Mouse (Mus musculus): Measurements from ENCODE around the gene Vmn1r194.
"Not testable (repeated sequence)": the region's sequence is repeated elsewhere in the genome, so short reads cannot be mapped to it uniquely, and the experiment has no call there.

The Vmn1r194 gene

GRCm38 (mm10) chr13:22243915-22244314, at the start of gene Vmn1r194:
TSS of gene Vmn1r194 (plus strand) at chr13:22244215.
- DNase-seq (ENCODE audit: low spot score in 2 of 2) = no peak

- not testable (repeated sequence) for DNase-seq (ENCODE audit: low spot score in 2 of 2)
Measured at GRCm38 (mm10) chr13:22223060-22223459, 21.0 kb upstream of the Vmn1r194 start, which contains the start of gene Vmn1r193. TSS of gene Vmn1r193 (minus strand) at chr13:22223160.

- not testable (repeated sequence) for DNase-seq (ENCODE audit: low spot score in 2 of 2)
Measured at GRCm38 (mm10) chr13:22270222-22270621, 26.2 kb downstream of the Vmn1r194 start, which contains the start of gene Vmn1r195. TSS of gene Vmn1r195 (plus strand) at chr13:22270522.

GRCm38 (mm10) chr13:22271721-22272120, 27.7 kb downstream of the Vmn1r194 start:
- DNase-seq (ENCODE audit: low spot score in 2 of 2) = no peak

GRCm38 (mm10) chr13:22284578-22284977, 40.6 kb downstream of the Vmn1r194 start:
- DNase-seq (ENCODE audit: low spot score in 2 of 2) = no peak

GRCm38 (mm10) chr13:22289620-22290019, 45.6 kb downstream of the Vmn1r194 start, which contains the start of gene Vmn1r196:
TSS of gene Vmn1r196 (plus strand) at chr13:22289920.
- DNase-seq (ENCODE audit: low spot score in 2 of 2) = no peak

All from spleen, postnatal 4 days (tissue).